8 mouse cellular contexts compared by ENCODE assay signal in the genomic region with DNA sequence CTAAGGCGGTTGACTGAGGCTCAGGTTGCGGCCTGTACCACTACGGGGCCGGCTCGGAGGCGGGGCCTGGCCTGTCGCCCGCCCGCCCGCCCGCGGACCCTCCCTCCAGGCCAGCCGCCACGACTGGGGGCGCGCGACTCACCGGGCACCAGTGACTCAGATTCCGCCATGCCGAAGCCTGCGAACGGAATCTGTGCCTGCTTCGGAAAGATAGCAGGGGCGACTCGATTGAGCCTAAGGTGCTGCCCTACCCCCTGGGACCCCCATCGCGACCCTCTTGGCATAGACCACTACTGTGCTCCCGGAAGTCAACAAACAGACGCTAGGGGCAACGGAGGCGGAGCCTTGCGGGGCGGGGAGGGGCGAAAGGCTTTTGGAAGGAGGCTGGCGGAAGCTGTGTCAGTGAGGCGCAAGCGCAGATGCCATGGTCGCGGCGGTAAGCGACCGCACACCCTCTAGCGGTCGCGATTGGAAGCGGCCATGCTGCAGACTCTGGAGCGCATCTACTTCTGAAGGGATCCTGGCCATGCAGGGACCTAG. TPM values are rescaled to one million over a fixed set of nuclear protein-coding genes. Genes with fewer than 3 reads are reported as not detected.
DNase-seq lines count a peak whose midpoint lies in the region.

TSS of gene Rpgr (minus strand) at position 511 of the 540 bp plus-strand sequence.

- H3K36me3 ChIP-seq in megakaryocyte, embryonic 14.5 days (replicated peaks; ENCODE audit: low read length): no peaks in the 10 kb centered on the region

- H3K4me3 ChIP-seq in megakaryocyte, embryonic 14.5 days (replicated peaks): peak within 1 kb of the TSS; percentile 93

- H3K9me3 ChIP-seq in megakaryocyte, embryonic 14.5 days: peaks cover 5% of the 10 kb centered on the region

- peaks cover 9% of the 10 kb centered on the region for H3K27me3 ChIP-seq in megakaryocyte, embryonic 14.5 days (replicated peaks)

- DNase-seq in adrenal gland, adult 18-20 months (ENCODE audit: low spot score in 2 of 2): peak; percentile 78 to 79
- peak; percentile 92 for DNase-seq in embryo, embryonic 10.5 days (ENCODE audit: low spot score)
- DNase-seq in gastrocnemius, postnatal 10 days: peak; percentile 88
- DNase-seq in induced T-regulatory cell, adult 2 months (ENCODE audit: low read depth): peak; percentile 91
- DNase-seq in left cerebral cortex, adult 9 months (ENCODE audit: low spot score in 2 of 2): peak; percentile 61 to 89
- DNase-seq in right cerebral cortex, adult 2 months (ENCODE audit: low spot score in 2 of 2): peak; percentile 83 to 85
- DNase-seq in urinary bladder, postnatal 10 days (ENCODE audit: low spot score): peak; percentile 52

- no peaks in the 10 kb centered on the region for H3K4me1 ChIP-seq in megakaryocyte, embryonic 14.5 days

RNA-seq across cellular contexts. Expression of gene Rpgr, which starts in this region (rescaled TPM):
- total RNA-seq in adrenal gland, adult 18-20 months (2021): 1 to 10 TPM; 3.8 to 4.5 TPM
- total RNA-seq in gastrocnemius, postnatal 10 days (2021): 1 to 10 TPM; 2.7 to 3.8 TPM
- 0.08 TPM in 1 of 2 replicates, not detected in the other for polyA plus RNA-seq in megakaryocyte, embryonic 14.5 days (2012; ENCODE audit: insufficient read depth, low replicate concordance)

Comparison
In these comparisons a context has a peak if more than half of its experiments do, and no peak if none do; other contexts are left out.
1. Peak in every context shown above with its lines: DNase-seq and H3K4me3 ChIP-seq.